ENCODE assay signal across 12 mouse cellular contexts in genomic region chr3:116615318-116616068, GRCm38 (mm10).
"Had no signal": no experiment of that assay in that cellular context is flagged by ENCODE, and none has a peak within 500 bp of the region (broad histone marks: within the 10 kb centered on the region; RNA-seq: fewer than 3 reads in every experiment).

No protein-coding gene starts in this region.

- H3K4me2 ChIP-seq: limb, embryonic 12.5 days; liver, embryonic 13.5 days; lung, embryonic 14.5 days; midbrain, embryonic 13.5 days; neural tube, embryonic 15.5 days had no signal

- H3K9ac ChIP-seq: limb, embryonic 12.5 days; liver, embryonic 13.5 days; lung, embryonic 14.5 days; midbrain, embryonic 13.5 days; neural tube, embryonic 15.5 days had no signal

- H3K4me1 ChIP-seq: limb, embryonic 12.5 days; midbrain, embryonic 13.5 days; neural tube, embryonic 15.5 days had no signal

- H3K27me3 ChIP-seq: limb, embryonic 12.5 days; liver, embryonic 13.5 days; midbrain, embryonic 13.5 days; neural tube, embryonic 15.5 days had no signal

- H3K4me3 ChIP-seq: limb, embryonic 12.5 days; liver, embryonic 13.5 days; midbrain, embryonic 13.5 days; myocyte; neural tube, embryonic 15.5 days had no signal

- H3K27ac ChIP-seq: limb, embryonic 12.5 days; liver, embryonic 13.5 days; midbrain, embryonic 13.5 days; neural tube, embryonic 15.5 days had no signal

- H3K9me3 ChIP-seq: limb, embryonic 12.5 days; liver, embryonic 13.5 days; midbrain, embryonic 13.5 days; neural tube, embryonic 15.5 days had no signal

- ATAC-seq: midbrain, embryonic 13.5 days had no signal

- DNase-seq: kidney, adult 11 months; kidney, postnatal 10 days; kidney, postnatal 4 days; liver, embryonic 13.5 days; lung, embryonic 14.5 days; lung, postnatal 10 days; thymus, adult 18-20 months; thymus, postnatal 14 days had no signal
